Mouse (Mus musculus): Measurements from ENCODE around the gene Fam98a. TPM values are rescaled to one million over a fixed set of nuclear protein-coding genes. Genes with fewer than 3 reads are reported as not detected.

Fam98a gene
- polyA plus RNA-seq, 1 experiment from 2014 or later = 9.2 TPM

- 91% methylated on average over 6 of the region's 6 CpGs for WGBS (ENCODE audit: insufficient replicate concordance)
- Histone ChIP-seq H3K4me1 (ENCODE audit: control insufficient read depth, insufficient read depth, low read length) (peaks cover 3% of the 10 kb centered on the region), H3K36me3 (ENCODE audit: control insufficient read depth, insufficient read depth, low read length) (no peaks in the 10 kb centered on the region; the same call in 1 of the 2 replicates), H3K9me3 (replicated peaks; ENCODE audit: control insufficient read depth, low read length) (no peaks in the 10 kb centered on the region), H3K27me3 (ENCODE audit: control insufficient read depth, insufficient read depth, low read length) (no peaks in the 10 kb centered on the region), H3K4me2 (no peak overlapping the region), H3K9ac (ENCODE audit: low read depth, low read length) (no peak overlapping the region), H3K4me3 (ENCODE audit: low read depth, low read length) (no peak overlapping the region), H3K27ac (ENCODE audit: low read depth, low read length) (no peak overlapping the region)
- no peak for ATAC-seq (replicated peaks; ENCODE audit: insufficient number of reproducible peaks, low FRiP score, low TSS enrichment)
Observed at GRCm38 (mm10) chr17:75532469-75532986, 19.2 kb downstream of the Fam98a start.

DNA sequence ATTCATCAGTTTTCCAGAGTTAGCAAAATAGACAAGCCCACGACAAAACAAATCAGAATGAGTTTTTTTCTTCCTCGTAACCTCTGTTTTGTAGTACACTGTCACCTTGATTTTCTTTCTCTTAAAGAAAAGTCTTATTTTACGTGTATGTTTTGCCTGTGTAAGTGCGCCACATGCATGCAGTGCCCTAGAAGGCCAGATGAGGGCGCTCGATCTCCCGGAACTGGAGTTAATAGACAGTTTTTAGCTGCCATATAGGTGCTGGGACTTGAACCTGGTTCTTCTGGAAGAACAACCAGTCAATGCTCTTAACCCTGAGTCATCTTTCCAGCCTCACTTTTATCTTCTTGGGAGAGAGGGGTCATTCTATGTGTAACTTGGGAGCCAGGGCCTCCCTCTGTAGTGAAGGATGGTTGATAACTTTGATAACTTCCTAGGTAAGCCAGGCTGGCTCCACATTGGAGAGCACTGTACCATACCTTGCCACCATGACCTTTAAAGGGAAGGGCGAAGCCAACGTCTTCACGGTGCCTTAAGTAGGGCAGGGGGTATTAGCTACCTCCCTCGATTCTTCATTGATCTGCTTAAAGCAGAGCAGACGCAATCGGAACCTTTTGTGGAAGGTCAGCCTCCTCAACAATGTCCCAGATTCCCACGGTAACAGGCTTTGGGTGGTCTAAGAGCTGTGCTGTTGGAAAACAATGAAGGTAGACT, 22.4 kb downstream of the Fam98a start:
- H3K4me1 ChIP-seq (ENCODE audit: control insufficient read depth, insufficient read depth, low read length) = no peaks in the 10 kb centered on the region; the same call in 1 of the 2 replicates
- H3K9me3 ChIP-seq (replicated peaks; ENCODE audit: control insufficient read depth, low read length) = no peaks in the 10 kb centered on the region
- H3K4me3 ChIP-seq (ENCODE audit: low read depth, low read length) = no peak overlapping the region
- H3K27me3 ChIP-seq (ENCODE audit: control insufficient read depth, insufficient read depth, low read length) = no peaks in the 10 kb centered on the region
- no peak overlapping the region for H3K27ac ChIP-seq (ENCODE audit: low read depth, low read length)
- no peak overlapping the region for H3K9ac ChIP-seq (ENCODE audit: low read depth, low read length)
- no peaks in the 10 kb centered on the region; the same call in 1 of the 2 replicates for H3K36me3 ChIP-seq (ENCODE audit: control insufficient read depth, insufficient read depth, low read length)
- ATAC-seq (replicated peaks; ENCODE audit: insufficient number of reproducible peaks, low FRiP score, low TSS enrichment) = no peak
- 91% methylated on average over 14 of the region's 14 CpGs for WGBS (ENCODE audit: insufficient replicate concordance)
- no peak overlapping the region for H3K4me2 ChIP-seq

DNA sequence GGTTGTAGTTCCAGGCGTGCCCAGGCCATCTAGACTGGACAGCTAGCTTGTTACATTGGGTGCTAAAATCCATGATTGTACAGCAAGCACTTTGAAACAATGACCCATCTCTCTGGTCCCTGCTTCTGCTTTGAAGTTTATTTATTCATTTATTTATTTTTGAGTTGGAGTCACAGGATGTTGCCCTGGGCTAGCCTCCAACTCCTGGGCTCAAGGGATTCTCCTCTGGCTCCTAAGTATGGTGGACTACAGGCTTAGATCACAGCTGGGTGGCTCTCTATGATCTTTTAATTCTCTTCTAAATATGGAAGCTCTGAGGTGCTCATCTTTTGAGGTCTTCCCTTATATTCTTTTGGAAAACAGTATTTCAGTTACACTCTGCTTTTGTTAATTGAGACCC, 25.3 kb downstream of the Fam98a start:
- ATAC-seq (replicated peaks; ENCODE audit: insufficient number of reproducible peaks, low FRiP score, low TSS enrichment) = no peak
- Histone ChIP-seq H3K4me1 (ENCODE audit: control insufficient read depth, insufficient read depth, low read length) (no peaks in the 10 kb centered on the region), H3K4me3 (ENCODE audit: low read depth, low read length) (no peak overlapping the region), H3K27me3 (ENCODE audit: control insufficient read depth, insufficient read depth, low read length) (no peaks in the 10 kb centered on the region), H3K4me2 (no peak overlapping the region), H3K9ac (ENCODE audit: low read depth, low read length) (no peak overlapping the region), H3K9me3 (replicated peaks; ENCODE audit: control insufficient read depth, low read length) (no peaks in the 10 kb centered on the region), H3K36me3 (ENCODE audit: control insufficient read depth, insufficient read depth, low read length) (no peaks in the 10 kb centered on the region; the same call in 1 of the 2 replicates), H3K27ac (ENCODE audit: low read depth, low read length) (no peak overlapping the region)
- 83% methylated on average over 1 of the region's 1 CpGs for WGBS (ENCODE audit: insufficient replicate concordance)

GRCm38 (mm10) chr17:75523812-75524211, 27.9 kb downstream of the Fam98a start:
- H3K9me3 ChIP-seq (replicated peaks; ENCODE audit: control insufficient read depth, low read length) = no peaks in the 10 kb centered on the region
- no peaks in the 10 kb centered on the region for H3K4me1 ChIP-seq (ENCODE audit: control insufficient read depth, insufficient read depth, low read length)
- no peaks in the 10 kb centered on the region for H3K36me3 ChIP-seq (ENCODE audit: control insufficient read depth, insufficient read depth, low read length)
- H3K4me3 ChIP-seq (ENCODE audit: low read depth, low read length) = no peak overlapping the region
- no peak overlapping the region for H3K9ac ChIP-seq (ENCODE audit: low read depth, low read length)
- no peaks in the 10 kb centered on the region for H3K27me3 ChIP-seq (ENCODE audit: control insufficient read depth, insufficient read depth, low read length)
- H3K27ac ChIP-seq (ENCODE audit: low read depth, low read length) = no peak overlapping the region
- ATAC-seq (replicated peaks; ENCODE audit: insufficient number of reproducible peaks, low FRiP score, low TSS enrichment) = no peak
- 61% methylated on average over 3 of the region's 3 CpGs for WGBS (ENCODE audit: insufficient replicate concordance)
- no peak overlapping the region for H3K4me2 ChIP-seq

- Histone ChIP-seq H3K9ac (ENCODE audit: low read depth, low read length) (no peak overlapping the region), H3K27ac (ENCODE audit: low read depth, low read length) (no peak overlapping the region), H3K27me3 (ENCODE audit: control insufficient read depth, insufficient read depth, low read length) (no peaks in the 10 kb centered on the region), H3K4me3 (ENCODE audit: low read depth, low read length) (no peak overlapping the region), H3K4me2 (no peak overlapping the region), H3K36me3 (ENCODE audit: control insufficient read depth, insufficient read depth, low read length) (no peaks in the 10 kb centered on the region), H3K9me3 (replicated peaks; ENCODE audit: control insufficient read depth, low read length) (no peaks in the 10 kb centered on the region), H3K4me1 (ENCODE audit: control insufficient read depth, insufficient read depth, low read length) (no peaks in the 10 kb centered on the region)
- 43% methylated on average over 9 of the region's 9 CpGs for WGBS (ENCODE audit: insufficient replicate concordance)
- ATAC-seq (replicated peaks; ENCODE audit: insufficient number of reproducible peaks, low FRiP score, low TSS enrichment) = no peak
Observed at GRCm38 (mm10) chr17:75522347-75523065, 29.2 kb downstream of the Fam98a start.

DNA sequence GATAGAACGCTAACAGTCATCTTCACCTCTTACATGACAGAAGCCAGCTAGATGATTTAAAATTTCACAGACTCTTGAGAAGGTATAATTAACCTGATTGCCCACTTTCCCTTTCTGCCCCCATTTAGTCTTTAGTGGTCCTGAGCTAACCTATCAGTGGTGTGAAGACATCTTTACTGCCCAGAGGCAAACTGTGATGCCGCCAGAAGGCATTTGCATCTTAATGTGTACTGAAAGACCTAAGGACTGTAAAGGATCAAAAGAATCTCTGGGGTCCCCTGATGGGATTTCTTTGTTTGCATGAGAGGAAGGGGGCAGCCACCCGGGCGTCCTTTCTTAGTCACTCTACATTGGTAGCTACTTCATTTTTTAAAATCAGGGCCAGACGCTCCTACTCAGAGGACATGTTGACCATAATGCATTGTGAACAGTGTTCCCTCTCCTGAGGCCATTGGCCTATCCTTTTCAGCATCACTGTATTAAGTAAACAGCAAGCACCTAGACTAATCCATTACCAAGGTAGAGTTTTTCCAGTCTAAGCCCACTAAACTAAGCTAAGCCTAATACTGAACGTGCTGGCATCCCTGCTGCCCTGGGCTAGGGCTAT, 30.4 kb downstream of the Fam98a start:
- 55% methylated on average over 6 of the region's 6 CpGs for WGBS (ENCODE audit: insufficient replicate concordance)
- Histone ChIP-seq H3K9ac (ENCODE audit: low read depth, low read length) (no peak overlapping the region), H3K4me2 (no peak overlapping the region), H3K27me3 (ENCODE audit: control insufficient read depth, insufficient read depth, low read length) (no peaks in the 10 kb centered on the region), H3K36me3 (ENCODE audit: control insufficient read depth, insufficient read depth, low read length) (no peaks in the 10 kb centered on the region), H3K4me1 (ENCODE audit: control insufficient read depth, insufficient read depth, low read length) (no peaks in the 10 kb centered on the region), H3K4me3 (ENCODE audit: low read depth, low read length) (no peak overlapping the region), H3K9me3 (replicated peaks; ENCODE audit: control insufficient read depth, low read length) (no peaks in the 10 kb centered on the region), H3K27ac (ENCODE audit: low read depth, low read length) (no peak overlapping the region)
- ATAC-seq (replicated peaks; ENCODE audit: insufficient number of reproducible peaks, low FRiP score, low TSS enrichment) = no peak

DNA sequence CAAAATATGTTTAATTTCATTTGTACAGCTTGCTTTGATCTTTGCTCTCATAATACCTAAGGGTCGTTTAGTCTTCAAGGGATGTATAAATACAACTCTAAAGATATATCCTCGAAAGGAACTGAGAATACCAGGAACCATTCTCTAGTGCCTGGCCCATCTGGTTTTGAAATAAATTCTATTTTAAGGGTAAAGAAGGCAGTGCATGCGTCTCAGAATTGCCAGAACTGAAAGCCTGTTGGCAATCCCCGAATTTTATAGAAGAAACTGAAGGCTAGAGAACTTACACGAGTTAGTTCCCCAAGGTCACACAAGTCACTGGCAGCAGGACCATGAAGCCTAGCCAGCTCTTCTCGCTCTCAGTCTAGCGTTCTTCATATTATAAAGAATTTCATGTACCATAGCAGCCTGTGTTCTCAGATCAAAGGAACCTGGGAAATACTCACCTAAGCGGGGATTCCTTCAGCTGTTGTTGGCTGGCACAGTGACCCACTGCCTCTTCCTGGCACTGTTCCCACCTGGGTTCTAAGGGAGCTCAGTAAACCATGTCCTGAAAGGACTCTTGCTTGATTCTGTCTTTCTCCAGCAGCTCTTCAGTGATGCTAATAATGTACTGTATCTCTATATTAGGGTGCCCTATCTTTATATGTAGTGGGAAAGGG, 32.4 kb downstream of the Fam98a start:
- Histone ChIP-seq H3K36me3 (ENCODE audit: control insufficient read depth, insufficient read depth, low read length) (no peaks in the 10 kb centered on the region), H3K9ac (ENCODE audit: low read depth, low read length) (no peak overlapping the region), H3K4me1 (ENCODE audit: control insufficient read depth, insufficient read depth, low read length) (no peaks in the 10 kb centered on the region), H3K4me2 (no peak overlapping the region), H3K4me3 (ENCODE audit: low read depth, low read length) (no peak overlapping the region), H3K27ac (ENCODE audit: low read depth, low read length) (no peak overlapping the region), H3K9me3 (replicated peaks; ENCODE audit: control insufficient read depth, low read length) (no peaks in the 10 kb centered on the region), H3K27me3 (ENCODE audit: control insufficient read depth, insufficient read depth, low read length) (no peaks in the 10 kb centered on the region)
- no peak for ATAC-seq (replicated peaks; ENCODE audit: insufficient number of reproducible peaks, low FRiP score, low TSS enrichment)
- WGBS (ENCODE audit: insufficient replicate concordance) = 75% methylated on average over 8 of the region's 8 CpGs

- WGBS (ENCODE audit: insufficient replicate concordance) = 24% methylated on average over 8 of the region's 8 CpGs
- Histone ChIP-seq H3K4me2 (peak overlapping the region; percentile 44; the same call in 1 of the 2 replicates), H3K4me1 (ENCODE audit: control insufficient read depth, insufficient read depth, low read length) (no peaks in the 10 kb centered on the region), H3K9me3 (replicated peaks; ENCODE audit: control insufficient read depth, low read length) (no peaks in the 10 kb centered on the region), H3K9ac (ENCODE audit: low read depth, low read length) (no peak overlapping the region), H3K36me3 (ENCODE audit: control insufficient read depth, insufficient read depth, low read length) (no peaks in the 10 kb centered on the region), H3K27me3 (ENCODE audit: control insufficient read depth, insufficient read depth, low read length) (no peaks in the 10 kb centered on the region), H3K27ac (ENCODE audit: low read depth, low read length) (no peak overlapping the region), H3K4me3 (ENCODE audit: low read depth, low read length) (no peak overlapping the region)
- ATAC-seq (replicated peaks; ENCODE audit: insufficient number of reproducible peaks, low FRiP score, low TSS enrichment) = no peak
Observed at GRCm38 (mm10) chr17:75518181-75518901, 33.4 kb downstream of the Fam98a start.

All from heart, embryonic 11.5 days (tissue).